In genomic region chr7:112833132-112833531, GRCm38 (mm10) we compare ENCODE assay signal across 18 mouse cellular contexts.
A peak's percentile ranks its signal among the peaks of the same experiment; 100 is the strongest.
DNase-seq lines count a peak whose midpoint lies in the region; ATAC-seq lines count a peak whose summit lies in the region.
"Had no signal": no experiment of that assay in that cellular context is flagged by ENCODE, and none has a peak within 500 bp of the region (broad histone marks: within the 10 kb centered on the region; RNA-seq: fewer than 3 reads in every experiment).

No protein-coding gene starts in this region.

- H3K9ac ChIP-seq in heart, embryonic 13.5 days = peak overlapping the region; percentile 12; the same call in 1 of the 2 replicates
- no peak overlapping the region for H3K9ac ChIP-seq in kidney, embryonic 14.5 days (ENCODE audit: low read depth, low read length)
- H3K9ac ChIP-seq in stomach, embryonic 15.5 days = no peak overlapping the region
- H3K9ac ChIP-seq: hindbrain, embryonic 15.5 days; midbrain, embryonic 12.5 days had no signal

- no peak for ATAC-seq in heart, embryonic 13.5 days (ENCODE audit: extremely low read depth, insufficient number of reproducible peaks, low FRiP score, low TSS enrichment)
- ATAC-seq in kidney, embryonic 14.5 days (ENCODE audit: low FRiP score, low TSS enrichment) = 0 out of 2 replicates have a peak, but pooled peaks have one; percentile 36
- no peak for ATAC-seq in stomach, embryonic 15.5 days (ENCODE audit: insufficient read depth, low FRiP score, low read depth)
- ATAC-seq: forebrain, embryonic 16.5 days had no signal

- peaks cover 6% of the 10 kb centered on the region; the same call in 1 of the 2 replicates for H3K9me3 ChIP-seq in heart, embryonic 13.5 days
- H3K9me3 ChIP-seq in kidney, embryonic 14.5 days (ENCODE audit: control insufficient read depth, low read length) = no peaks in the 10 kb centered on the region
- H3K9me3 ChIP-seq in stomach, embryonic 15.5 days = no peaks in the 10 kb centered on the region
- H3K9me3 ChIP-seq: hindbrain, embryonic 15.5 days had no signal

- intact Hi-C loops in heart, postnatal 25 days (cut with DNase I) = loop anchor here (5.0 kb wide), 1 partner anchor 36 kb away; no protein-coding TSS in a partner anchor
- intact Hi-C loops in left cerebral cortex, postnatal 4 days (cut with DNase I) = no loop called here

- H3K36me3 ChIP-seq in heart, embryonic 13.5 days = peaks cover 8% of the 10 kb centered on the region
- no peaks in the 10 kb centered on the region for H3K36me3 ChIP-seq in kidney, embryonic 14.5 days (ENCODE audit: control insufficient read depth, insufficient read depth, low read length)
- no peaks in the 10 kb centered on the region for H3K36me3 ChIP-seq in stomach, embryonic 15.5 days
- H3K36me3 ChIP-seq: hindbrain, embryonic 15.5 days; midbrain, embryonic 12.5 days had no signal

- H3K4me3 ChIP-seq in heart, embryonic 13.5 days = no peak overlapping the region
- no peak overlapping the region for H3K4me3 ChIP-seq in kidney, embryonic 14.5 days (ENCODE audit: low read length)
- H3K4me3 ChIP-seq in stomach, embryonic 15.5 days (replicated peaks) = no peak overlapping the region
- H3K4me3 ChIP-seq: erythroblast, embryonic 14.5 days; hindbrain, embryonic 15.5 days; midbrain, embryonic 12.5 days had no signal

- no peaks in the 10 kb centered on the region for H3K27me3 ChIP-seq in heart, embryonic 13.5 days (replicated peaks)
- no peaks in the 10 kb centered on the region for H3K27me3 ChIP-seq in kidney, embryonic 14.5 days (ENCODE audit: control insufficient read depth, insufficient read depth, low read length)
- no peaks in the 10 kb centered on the region for H3K27me3 ChIP-seq in stomach, embryonic 15.5 days (replicated peaks)
- H3K27me3 ChIP-seq: hindbrain, embryonic 15.5 days had no signal

- DNase-seq in heart, postnatal 25 days (ENCODE audit: low spot score) = no peak
- no peak for DNase-seq in kidney, postnatal 14 days
- peak; percentile 14 for DNase-seq in lung, postnatal 36 days
- DNase-seq in lung, postnatal 25 days (ENCODE audit: low spot score) = no peak
- DNase-seq in left cerebral cortex, postnatal 4 days = no peak
- DNase-seq: adrenal gland, postnatal 36 days; cerebellum, adult 2 months; layer of hippocampus, adult 9-11 months; lung, postnatal 14 days; thymus, postnatal 4 days had no signal

- peak overlapping the region; percentile 46; the same call in 1 of the 2 replicates for H3K27ac ChIP-seq in heart, embryonic 13.5 days (replicated peaks)
- H3K27ac ChIP-seq in kidney, embryonic 14.5 days (ENCODE audit: low read depth, low read length) = peak overlapping the region; percentile 3; the same call in 1 of the 2 replicates
- 0 out of 2 replicates have a peak overlapping the region, but pooled peaks have one; percentile 22 for H3K27ac ChIP-seq in stomach, embryonic 15.5 days
- H3K27ac ChIP-seq: hindbrain, embryonic 15.5 days; midbrain, embryonic 12.5 days had no signal

- no peak overlapping the region for H3K4me2 ChIP-seq in heart, embryonic 13.5 days
- H3K4me2 ChIP-seq in kidney, embryonic 14.5 days (replicated peaks; ENCODE audit: low read depth, low read length) = no peak overlapping the region
- no peak overlapping the region for H3K4me2 ChIP-seq in stomach, embryonic 15.5 days
- H3K4me2 ChIP-seq: hindbrain, embryonic 15.5 days; liver, embryonic 11.5 days; midbrain, embryonic 12.5 days had no signal

- WGBS in heart, embryonic 13.5 days = 54% methylated on average over 4 of the region's 4 CpGs
- 65% methylated on average over 4 of the region's 4 CpGs for WGBS in kidney, embryonic 14.5 days
- WGBS in stomach, embryonic 15.5 days = 69% methylated on average over 4 of the region's 4 CpGs

- H3K4me1 ChIP-seq in heart, embryonic 13.5 days = peaks cover 38% of the 10 kb centered on the region
- peaks cover 25% of the 10 kb centered on the region for H3K4me1 ChIP-seq in kidney, embryonic 14.5 days (ENCODE audit: control insufficient read depth, insufficient read depth, low read length)
- H3K4me1 ChIP-seq in stomach, embryonic 15.5 days = peaks cover 3% of the 10 kb centered on the region; the same call in 1 of the 2 replicates
